Mouse (Mus musculus) cerebellum, adult 2 months (tissue): Measurements from ENCODE around the gene Dnah2.

Source experiments
- CTCF ChIP-seq: fragments of 200-500 bp; IDR thresholded peaks from 2 replicates; pipeline ENCODE4 v1.5.1; 2011; ENCODE audit warnings: low read depth, mild to moderate bottlenecking, control low read depth, low read length, moderate library complexity, borderline replicate concordance; ENCODE audit not compliant: insufficient read depth
- POLR2A ChIP-seq: fragments of 200-500 bp; IDR thresholded peaks from 2 replicates; pipeline ENCODE4 v1.6.1; 2011; ENCODE audit warnings: low read length, control low read depth, borderline replicate concordance; ENCODE audit not compliant: insufficient read depth

DNA sequence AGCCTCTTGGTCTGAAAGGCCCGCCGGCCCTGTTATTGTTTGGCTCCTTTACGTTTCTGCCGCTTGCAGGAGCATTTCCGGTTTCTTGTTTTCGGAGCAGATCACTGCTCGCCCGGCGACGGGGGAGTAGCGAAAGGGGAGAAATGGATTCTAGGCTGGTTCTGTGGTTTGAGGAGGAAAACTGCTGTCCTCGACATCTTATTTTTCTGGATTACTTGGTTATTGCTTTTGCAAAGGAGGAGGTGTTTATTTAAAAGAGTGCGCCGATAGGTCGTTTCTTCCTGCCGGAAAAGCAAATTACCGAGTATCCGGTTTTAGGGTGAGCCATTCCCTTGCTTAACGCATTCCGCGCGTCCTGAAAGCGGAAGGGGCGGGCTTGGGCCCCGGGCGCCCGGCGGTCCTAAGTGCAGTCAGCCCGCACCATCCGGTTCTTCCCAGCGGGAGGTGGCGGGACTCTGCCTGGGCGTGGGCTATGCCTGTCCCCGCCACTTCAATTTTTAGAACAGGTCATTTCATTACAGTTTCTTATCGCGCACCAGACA lies 32.3 kb upstream of the Dnah2 start:
- TF ChIP-seq CTCF (no peak), POLR2A (peak; percentile 34; the same call in 1 of the 2 replicates)
